Mouse (Mus musculus) cerebellum, postnatal 4 days (tissue): ENCODE results near the gene Gadl1.
A peak's percentile ranks its signal among the peaks of the same experiment; 100 is the strongest.

Source experiments
- DNase-seq, 2 experiments: peaks; one replicate each; pipeline ENCODE4 v3.0.0; 2022; ENCODE audit warnings: low spot score in 2 of 2, mixed read lengths in 1 of 2

Gadl1 gene

GRCm38 (mm10) chr9:116087263-116087662 lies 178.0 kb downstream of the Gadl1 start:
- no peak for DNase-seq

DNA sequence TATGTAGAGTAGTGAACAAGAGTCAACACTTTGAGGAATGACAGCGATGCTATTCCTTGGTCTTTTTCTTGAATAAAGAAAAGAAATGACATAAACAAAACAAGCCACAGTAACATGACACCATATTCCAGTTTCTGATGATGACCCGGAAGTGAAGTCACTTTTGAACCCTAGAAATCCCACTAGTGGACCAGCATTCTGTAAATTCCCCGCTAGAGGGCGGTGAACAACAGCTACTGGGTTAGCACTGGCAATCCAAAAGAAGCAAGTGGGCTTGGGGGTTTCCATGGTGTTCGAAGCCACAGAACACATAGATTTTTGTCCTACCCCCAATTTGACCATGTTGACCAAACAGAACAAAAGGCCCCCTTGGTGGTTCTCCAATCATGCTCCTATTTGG lies 178.6 kb downstream of the Gadl1 start:
- DNase-seq: peak in 1 of 2 experiments; percentile 74

DNA sequence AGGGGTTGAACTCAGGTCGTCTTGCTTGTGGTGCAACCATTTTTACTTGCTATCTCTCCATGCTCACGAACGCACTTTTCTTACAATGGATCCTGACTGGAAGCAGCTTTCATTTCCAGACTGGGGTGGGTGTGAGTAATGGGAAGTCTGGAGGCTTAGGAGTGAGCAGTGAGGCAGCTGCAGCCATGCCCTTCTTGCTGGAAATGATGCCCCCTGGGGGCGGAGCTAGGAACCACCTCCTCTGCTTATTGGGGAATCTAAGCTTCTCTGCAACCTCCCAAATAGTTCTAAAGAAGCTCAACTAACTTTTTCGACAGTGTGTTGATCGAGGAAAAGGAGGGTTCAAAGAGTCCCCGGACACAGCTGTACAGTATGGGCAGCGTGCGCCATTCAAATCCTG lies 179.7 kb downstream of the Gadl1 start:
- no peak for DNase-seq

DNA sequence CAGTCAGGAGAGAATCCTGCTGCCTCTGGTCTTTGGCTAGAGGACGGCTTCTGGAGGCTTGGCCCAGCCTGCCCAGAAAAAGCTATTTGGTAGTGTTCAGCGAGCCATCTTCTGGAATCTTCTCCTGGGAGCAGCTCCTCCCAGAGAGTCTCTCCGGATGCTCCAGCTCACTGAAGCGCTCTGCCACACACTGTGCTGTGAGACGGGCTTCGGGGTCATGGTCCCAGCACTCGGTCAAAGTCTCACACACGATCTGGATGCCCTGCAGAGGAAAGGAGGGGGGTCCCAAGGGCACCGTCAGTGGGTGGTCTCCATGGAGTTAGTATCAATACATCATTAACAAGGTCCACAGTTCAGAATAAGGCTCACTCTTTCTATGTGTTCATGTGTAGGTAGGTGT lies 181.0 kb downstream of the Gadl1 start:
- no peak for DNase-seq

DNA sequence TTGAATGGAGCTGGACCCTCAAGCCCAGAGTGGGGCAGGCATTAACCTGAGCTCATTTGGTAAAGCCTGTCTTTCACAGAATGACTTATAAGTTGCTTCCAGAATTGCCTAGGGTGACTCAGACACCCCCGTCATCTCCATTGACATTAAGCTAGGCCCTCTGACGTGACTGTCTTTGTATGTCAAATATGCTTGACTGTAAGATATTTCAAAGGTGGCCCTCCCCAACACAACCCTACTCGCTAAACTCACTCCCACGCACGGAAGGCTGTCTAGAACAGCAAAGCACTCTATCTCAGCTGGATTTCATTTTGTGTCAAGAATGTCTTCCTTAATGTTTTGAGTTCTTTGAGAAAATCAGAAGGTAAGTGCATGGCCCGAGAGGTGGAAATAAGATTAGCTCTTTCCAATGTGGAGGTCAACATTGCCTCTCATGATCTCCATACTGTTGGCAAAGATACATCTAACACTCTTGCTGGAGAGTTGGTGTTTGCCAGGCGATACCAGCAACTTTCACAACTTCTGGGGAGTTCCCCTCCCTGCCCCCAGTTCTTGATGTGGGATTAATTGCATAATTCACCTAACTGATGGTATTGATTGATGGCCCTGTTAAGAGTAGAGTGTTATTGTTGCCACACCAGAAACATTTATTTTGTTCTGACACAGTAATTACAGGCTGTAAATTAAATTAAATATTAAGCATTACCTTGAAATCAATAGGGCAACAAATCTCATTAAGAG lies 182.0 kb downstream of the Gadl1 start:
- no peak for DNase-seq

DNA sequence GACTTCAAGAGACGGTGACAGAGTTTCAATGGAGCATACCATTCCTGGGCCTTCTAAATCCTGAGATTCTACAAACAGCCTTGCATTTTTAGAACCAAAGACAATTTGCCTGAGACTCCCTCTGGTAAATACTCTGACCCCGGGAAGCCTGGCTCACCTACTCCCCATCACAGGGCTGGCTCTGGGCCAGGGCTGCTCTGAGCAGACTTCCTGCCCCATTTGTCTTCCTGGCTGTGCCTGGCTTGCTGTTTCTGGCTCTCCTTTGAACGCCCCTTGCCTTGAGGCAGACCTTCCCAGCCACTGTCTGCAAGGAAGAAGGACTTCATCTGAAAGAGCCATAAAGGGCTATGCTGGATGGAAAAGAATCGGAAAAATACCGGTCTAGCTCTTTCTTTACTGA lies 182.7 kb downstream of the Gadl1 start:
- DNase-seq: no peak

- DNase-seq: peak in 1 of 2 experiments; percentile 47
Observed at GRCm38 (mm10) chr9:116098724-116099595, 189.7 kb downstream of the Gadl1 start.

GRCm38 (mm10) chr9:116099596-116099993 lies 190.3 kb downstream of the Gadl1 start:
- DNase-seq: no peak

GRCm38 (mm10) chr9:116100015-116100414 lies 190.8 kb downstream of the Gadl1 start:
- no peak for DNase-seq

GRCm38 (mm10) chr9:116101842-116102241 lies 192.6 kb downstream of the Gadl1 start:
- no peak for DNase-seq

DNA sequence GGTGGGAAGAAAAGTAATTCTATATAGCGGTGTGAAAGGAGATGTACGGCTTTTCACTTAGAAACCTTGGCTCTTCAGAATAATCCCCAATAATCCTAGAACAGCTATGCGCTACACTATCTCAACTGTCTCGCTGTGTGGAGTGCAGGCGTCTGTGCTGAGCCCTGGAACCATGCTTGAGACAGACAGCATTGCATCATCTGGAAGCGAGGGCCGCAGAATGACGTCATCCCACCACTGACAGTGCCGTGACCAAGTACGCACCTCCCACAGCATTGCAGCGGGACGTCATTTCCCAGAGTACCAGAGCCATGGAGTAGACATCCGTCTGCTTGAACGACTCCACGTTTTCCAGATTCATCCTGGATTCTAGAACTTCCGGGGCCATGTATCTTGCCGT lies 195.5 kb downstream of the Gadl1 start:
- DNase-seq: no peak

DNA sequence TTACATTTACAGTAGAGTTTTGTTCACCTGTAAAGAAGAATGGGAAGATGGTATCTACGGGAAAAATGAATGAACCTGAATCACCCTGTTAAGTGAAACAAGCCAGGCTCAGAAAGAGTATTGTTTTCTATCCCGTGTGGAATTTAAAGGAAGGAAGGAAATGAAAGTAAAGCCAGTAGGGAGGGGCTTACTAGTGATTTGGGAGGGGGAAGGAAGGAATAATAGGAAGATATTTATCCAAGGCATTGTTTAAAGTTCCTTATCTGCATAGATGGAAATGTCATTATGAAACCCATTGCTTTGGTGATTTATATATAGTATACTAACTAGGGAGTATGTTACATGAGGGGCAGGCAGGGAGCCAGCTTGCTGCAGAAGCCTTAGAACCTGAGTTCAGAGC lies 199.5 kb downstream of the Gadl1 start:
- no peak for DNase-seq

- DNase-seq: no peak
Observed at GRCm38 (mm10) chr9:116111149-116111970, 202.1 kb downstream of the Gadl1 start.

- DNase-seq: no peak
Observed at GRCm38 (mm10) chr9:116114339-116114738, 205.1 kb downstream of the Gadl1 start.

DNA sequence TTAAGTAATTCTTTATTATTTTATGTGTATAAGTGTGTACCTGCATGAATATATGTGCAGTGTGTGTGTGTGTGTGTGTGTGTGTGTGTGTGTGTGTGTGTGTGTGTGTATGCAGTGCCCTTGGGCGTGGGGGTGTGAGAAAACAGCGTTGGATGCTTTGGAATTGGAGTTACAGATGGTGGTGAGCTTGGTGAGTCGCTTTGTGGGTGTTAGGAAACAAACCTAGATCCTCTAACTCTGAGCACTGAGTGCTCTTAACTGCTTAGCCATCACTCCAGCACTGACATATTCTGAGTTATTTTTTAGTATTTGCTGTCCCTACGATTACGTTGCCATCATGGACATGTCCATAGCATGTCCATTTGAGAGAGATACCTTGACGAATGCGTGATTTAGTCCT lies 206.6 kb downstream of the Gadl1 start:
- no peak for DNase-seq

GRCm38 (mm10) chr9:116118332-116118872 lies 209.1 kb downstream of the Gadl1 start:
- no peak for DNase-seq

GRCm38 (mm10) chr9:116119990-116120389 lies 210.7 kb downstream of the Gadl1 start:
- DNase-seq: no peak

- no peak for DNase-seq
Observed at GRCm38 (mm10) chr9:116121472-116121871, 212.2 kb downstream of the Gadl1 start.

DNA sequence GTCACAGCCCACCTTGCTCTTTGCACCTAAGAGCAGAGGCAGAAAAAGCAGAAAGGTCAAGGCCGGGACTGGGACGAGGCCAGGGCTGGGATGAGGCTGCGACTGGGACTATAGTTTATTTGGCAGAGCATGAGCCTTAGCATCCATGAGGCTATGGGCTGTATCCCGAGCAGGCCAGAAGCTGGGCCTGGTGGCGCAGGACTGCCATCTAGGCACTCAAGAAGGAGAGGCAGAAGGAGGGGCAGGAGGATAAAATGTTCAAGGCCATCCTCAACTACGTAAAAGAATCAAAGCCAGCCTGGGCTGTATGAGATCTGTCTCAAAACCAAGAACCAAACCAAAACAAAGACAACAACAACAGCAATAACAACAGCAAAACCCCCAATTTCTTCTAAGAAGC lies 213.3 kb downstream of the Gadl1 start:
- no peak for DNase-seq

DNA sequence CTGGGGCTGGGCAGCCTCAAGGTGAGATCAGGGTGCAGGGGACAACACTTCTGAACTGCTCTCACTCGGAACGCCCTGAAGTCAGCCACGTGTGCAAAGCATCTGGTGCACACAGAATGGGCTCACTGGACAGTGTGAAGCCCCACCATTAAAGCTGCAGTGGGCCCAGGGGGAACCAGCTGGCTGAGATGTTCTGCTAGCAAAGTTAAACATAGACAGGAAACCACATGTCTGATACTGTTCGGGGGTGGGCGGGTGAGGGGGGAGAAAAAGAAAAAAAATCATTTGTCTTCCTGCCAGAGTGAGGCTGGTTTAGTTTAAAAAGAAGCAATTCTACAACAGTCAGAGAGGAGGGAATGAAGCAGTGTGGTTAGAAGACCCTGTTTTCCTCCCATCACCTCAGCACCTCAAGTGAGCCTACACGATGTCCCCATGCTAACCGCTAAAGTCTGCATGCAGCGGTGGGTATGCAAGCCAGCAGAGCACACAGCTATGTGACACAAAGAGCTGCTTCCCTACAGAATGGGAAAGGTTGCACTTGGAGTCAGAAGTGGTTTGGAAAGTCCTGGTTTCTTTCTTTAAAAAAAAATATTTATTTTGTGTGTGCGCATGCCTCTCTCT lies 213.8 kb downstream of the Gadl1 start:
- DNase-seq: no peak
